Mouse (Mus musculus) embryonic facial prominence, embryonic 11.5 days (tissue): ENCODE data around the gene Mapk14. TPM values are rescaled to one million over a fixed set of nuclear protein-coding genes. Genes with fewer than 3 reads are reported as not detected.
"Not testable (repeated sequence)": the region's sequence is repeated elsewhere in the genome, so short reads cannot be mapped to it uniquely, and the experiment has no call there.

Source experiments
- ATAC-seq: fragments of 200-750 bp; cut with Nextera tagmentation; replicated peaks from 2 replicates; pipeline ENCODE4 v1.8.0; 2017; ENCODE audit warnings: low read depth; ENCODE audit not compliant: insufficient number of reproducible peaks, low FRiP score, low TSS enrichment
- DNase-seq: peaks from one replicate; pipeline ENCODE4 v3.0.0-alpha.2; 2015; ENCODE audit warnings: low spot score
- H3K27ac ChIP-seq: fragments of 300-500 bp; sonication (generic); replicated peaks from 2 replicates; pipeline ENCODE4 v1.5.1; 2014; ENCODE audit warnings: mild to moderate bottlenecking, low read depth, low read length, control low read depth
- H3K27me3 ChIP-seq: fragments of 300-500 bp; sonication (generic); 2 replicates; pipeline ENCODE4 v1.6.1; 2014; ENCODE audit warnings: mild to moderate bottlenecking, low read length, moderate library complexity, mixed read lengths; ENCODE audit not compliant: control insufficient read depth, insufficient read depth
- H3K36me3 ChIP-seq: fragments of 300-500 bp; sonication (generic); replicated peaks from 2 replicates; pipeline ENCODE4 v1.6.1; 2014; ENCODE audit warnings: low read depth, mild to moderate bottlenecking, low read length, moderate library complexity, mixed read lengths; ENCODE audit not compliant: control insufficient read depth, insufficient read depth
- H3K4me1 ChIP-seq: fragments of 300-500 bp; sonication (generic); 2 replicates; pipeline ENCODE4 v1.6.1; 2014; ENCODE audit warnings: low read length, mixed read lengths; ENCODE audit not compliant: control insufficient read depth, insufficient read depth
- H3K4me2 ChIP-seq: fragments of 300-500 bp; sonication (generic); 2 replicates; pipeline ENCODE4 v1.6.1; 2014; ENCODE audit warnings: low read depth, mild to moderate bottlenecking, control low read depth, low read length, moderate library complexity
- H3K4me3 ChIP-seq: fragments of 300-500 bp; sonication (generic); 2 replicates; pipeline ENCODE4 v1.5.1; 2014; ENCODE audit warnings: low read depth, low read length, control low read depth
- H3K9ac ChIP-seq: fragments of 300-500 bp; sonication (generic); replicated peaks from 2 replicates; pipeline ENCODE4 v1.6.1; 2014; ENCODE audit warnings: mild to moderate bottlenecking, control low read depth, low read length
- H3K9me3 ChIP-seq: fragments of 300-500 bp; sonication (generic); replicated peaks from 2 replicates; pipeline ENCODE4 v1.6.1; 2016; ENCODE audit warnings: mild to moderate bottlenecking, low read length, inconsistent platforms, mixed read lengths; ENCODE audit not compliant: control insufficient read depth
- WGBS: fragments of 180-500 bp; shearing (Covaris S2); extraction: QIAGEN DNeasy Blood & Tissue Kit; methylation state at CpG from one replicate; pipeline ENCODE4 v1.1.7; 2014; 5-methylcytosine and 5-hydroxymethylcytosine counted together
- polyA plus RNA-seq: library from polyadenylated mRNA; unstranded; fragments of >200 nt; fragmentation: Nextera tagmentation; extraction: Ambion mirVana; gene quantifications from 2 replicates; pipeline ENCODE4 v1.2.1, GENCODE M21; 2014

Gene Mapk14
- polyA plus RNA-seq, 1 experiment from 2014 or later = 53.0 TPM

GRCm38 (mm10) chr17:28769875-28770421, 78.8 kb downstream of the Mapk14 start:
- Histone ChIP-seq H3K36me3 (no peaks in the 10 kb centered on the region), H3K9me3 (no peaks in the 10 kb centered on the region), H3K9ac (no peak overlapping the region; the same call in 1 of the 2 replicates), H3K4me2 (peak overlapping the region; percentile 82), H3K27ac (no peak overlapping the region), H3K27me3 (peaks cover 19% of the 10 kb centered on the region), H3K4me3 (peak overlapping the region; percentile 42), H3K4me1 (peaks cover 6% of the 10 kb centered on the region)
- ATAC-seq (no peak), DNase-seq (peak; percentile 39)
- WGBS = 7% methylated on average over 24 of the region's 24 CpGs

- no peak for ATAC-seq
- no peak overlapping the region for H3K4me3 ChIP-seq
- H3K27me3 ChIP-seq = peaks cover 19% of the 10 kb centered on the region
- no peak overlapping the region for H3K27ac ChIP-seq
- WGBS = 91% methylated on average over 5 of the region's 5 CpGs
- H3K36me3 ChIP-seq = no peaks in the 10 kb centered on the region
- no peak overlapping the region for H3K4me2 ChIP-seq
- H3K9me3 ChIP-seq = no peaks in the 10 kb centered on the region
- DNase-seq = no peak
- H3K4me1 ChIP-seq = peaks cover 6% of the 10 kb centered on the region
- H3K9ac ChIP-seq = no peak overlapping the region
These were observed 80.2 kb downstream of the Mapk14 start for GRCm38 (mm10) chr17:28771289-28771688.

GRCm38 (mm10) chr17:28774303-28774702, 83.2 kb downstream of the Mapk14 start:
- not testable (repeated sequence) for H3K9me3 ChIP-seq, H3K4me3 ChIP-seq, H3K4me1 ChIP-seq, H3K27ac ChIP-seq, DNase-seq, H3K4me2 ChIP-seq, H3K9ac ChIP-seq, ATAC-seq, H3K36me3 ChIP-seq
- 96% methylated on average over 7 of the region's 9 CpGs for WGBS
- peaks cover 12% of the 10 kb centered on the region for H3K27me3 ChIP-seq

GRCm38 (mm10) chr17:28775161-28775560, 84.0 kb downstream of the Mapk14 start:
- H3K27me3 ChIP-seq = peaks cover 5% of the 10 kb centered on the region
- DNase-seq = no peak
- H3K27ac ChIP-seq = no peak overlapping the region
- WGBS = 85% methylated on average over 4 of the region's 4 CpGs
- no peak for ATAC-seq
- no peak overlapping the region for H3K4me2 ChIP-seq
- H3K4me1 ChIP-seq = no peaks in the 10 kb centered on the region
- H3K9me3 ChIP-seq = no peaks in the 10 kb centered on the region
- H3K36me3 ChIP-seq = no peaks in the 10 kb centered on the region
- H3K4me3 ChIP-seq = no peak overlapping the region
- H3K9ac ChIP-seq = no peak overlapping the region

- Histone ChIP-seq H3K27ac (no peak overlapping the region), H3K9me3 (no peaks in the 10 kb centered on the region)
These were observed 85.7 kb downstream of the Mapk14 start for GRCm38 (mm10) chr17:28776817-28777216.

GRCm38 (mm10) chr17:28777231-28778005, 86.3 kb downstream of the Mapk14 start:
- ATAC-seq = no peak
- H3K27ac ChIP-seq = no peak overlapping the region
- no peak overlapping the region for H3K4me3 ChIP-seq
- WGBS = 85% methylated on average over 16 of the region's 16 CpGs
- no peaks in the 10 kb centered on the region for H3K27me3 ChIP-seq
- no peaks in the 10 kb centered on the region for H3K36me3 ChIP-seq
- DNase-seq = no peak
- no peak overlapping the region for H3K4me2 ChIP-seq
- H3K4me1 ChIP-seq = no peaks in the 10 kb centered on the region
- H3K9ac ChIP-seq = no peak overlapping the region
- H3K9me3 ChIP-seq = no peaks in the 10 kb centered on the region

More at GRCm38 (mm10) chr17:28776817-28777216, 85.7 kb downstream of the Mapk14 start:
- Histone ChIP-seq H3K4me2 (no peak overlapping the region), H3K4me3 (no peak overlapping the region), H3K9ac (no peak overlapping the region), H3K27me3 (no peaks in the 10 kb centered on the region), H3K36me3 (no peaks in the 10 kb centered on the region), H3K4me1 (no peaks in the 10 kb centered on the region)
- ATAC-seq = no peak
- no peak for DNase-seq
- 90% methylated on average over 3 of the region's 3 CpGs for WGBS

- ATAC-seq = no peak
- no peaks in the 10 kb centered on the region for H3K36me3 ChIP-seq
- H3K27ac ChIP-seq = no peak overlapping the region
- DNase-seq = no peak
- no peaks in the 10 kb centered on the region for H3K27me3 ChIP-seq
- no peak overlapping the region for H3K4me2 ChIP-seq
- no peaks in the 10 kb centered on the region for H3K9me3 ChIP-seq
- H3K4me3 ChIP-seq = no peak overlapping the region
- no peak overlapping the region for H3K9ac ChIP-seq
- 90% methylated on average over 3 of the region's 3 CpGs for WGBS
- H3K4me1 ChIP-seq = no peaks in the 10 kb centered on the region
These were observed 88.6 kb downstream of the Mapk14 start for GRCm38 (mm10) chr17:28779735-28780134.

- no peak for ATAC-seq
These were observed 89.7 kb downstream of the Mapk14 start for GRCm38 (mm10) chr17:28780836-28781235.

More at GRCm38 (mm10) chr17:28780836-28781235, 89.7 kb downstream of the Mapk14 start:
- no peak overlapping the region for H3K4me3 ChIP-seq
- H3K27ac ChIP-seq = no peak overlapping the region
- no peaks in the 10 kb centered on the region for H3K27me3 ChIP-seq
- DNase-seq = no peak
- H3K9ac ChIP-seq = no peak overlapping the region
- H3K36me3 ChIP-seq = no peaks in the 10 kb centered on the region
- no peak overlapping the region for H3K4me2 ChIP-seq
- 62% methylated on average over 3 of the region's 3 CpGs for WGBS
- no peaks in the 10 kb centered on the region for H3K4me1 ChIP-seq
- no peaks in the 10 kb centered on the region for H3K9me3 ChIP-seq
